24 mouse cellular contexts compared by ENCODE assay signal in the genomic region with DNA sequence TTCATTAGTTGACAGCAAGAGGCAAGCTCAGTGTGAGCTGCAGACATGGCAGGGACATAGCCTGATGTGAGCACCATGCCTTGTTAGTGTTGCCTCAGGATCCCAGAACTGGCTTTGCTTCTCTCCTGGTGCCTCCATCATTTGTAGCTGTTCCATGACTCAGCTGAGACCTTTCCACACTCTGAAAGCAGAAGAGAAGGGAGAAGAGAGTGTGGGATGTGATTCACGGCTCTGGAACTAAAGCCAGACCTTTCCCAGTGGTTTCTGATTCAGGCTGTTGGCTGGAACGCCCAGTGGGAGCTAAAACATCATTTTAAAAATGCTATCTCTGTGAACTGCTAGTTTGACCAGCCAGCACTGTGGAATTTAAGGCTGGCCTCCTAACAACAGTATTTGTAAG. TPM values are rescaled to one million over a fixed set of nuclear protein-coding genes. Genes with fewer than 3 reads are reported as not detected.
DNase-seq lines count a peak whose midpoint lies in the region; ATAC-seq and TF ChIP-seq lines count a peak whose summit lies in the region.
"Had no signal": no experiment of that assay in that cellular context is flagged by ENCODE, and none has a peak within 500 bp of the region (broad histone marks: within the 10 kb centered on the region; RNA-seq: fewer than 3 reads in every experiment).

No protein-coding gene starts in this region.

- no peaks in the 10 kb centered on the region for H3K36me3 ChIP-seq in hindbrain, postnatal 0 days (ENCODE audit: insufficient read depth, low read length)
- H3K36me3 ChIP-seq: embryonic facial prominence, embryonic 13.5 days; hindbrain, embryonic 12.5 days; limb, embryonic 15.5 days; liver, embryonic 15.5 days; midbrain, embryonic 12.5 days; neural tube, embryonic 12.5 days had no signal

- no peak overlapping the region for H3K4me3 ChIP-seq in hindbrain, postnatal 0 days (ENCODE audit: low read length)
- H3K4me3 ChIP-seq: embryonic facial prominence, embryonic 13.5 days; hindbrain, embryonic 12.5 days; limb, embryonic 15.5 days; liver, embryonic 15.5 days; midbrain, embryonic 12.5 days; neural tube, embryonic 12.5 days had no signal

- no peaks in the 10 kb centered on the region for H3K4me1 ChIP-seq in hindbrain, postnatal 0 days (ENCODE audit: insufficient read depth, low read length)
- H3K4me1 ChIP-seq: embryonic facial prominence, embryonic 13.5 days; hindbrain, embryonic 12.5 days; limb, embryonic 15.5 days; liver, embryonic 15.5 days; midbrain, embryonic 12.5 days; neural tube, embryonic 12.5 days had no signal

- no peak overlapping the region for H3K9ac ChIP-seq in hindbrain, postnatal 0 days (replicated peaks; ENCODE audit: low read length)
- H3K9ac ChIP-seq: embryonic facial prominence, embryonic 13.5 days; forebrain, postnatal 0 days; hindbrain, embryonic 12.5 days; limb, embryonic 15.5 days; liver, embryonic 15.5 days; midbrain, embryonic 12.5 days; neural tube, embryonic 12.5 days had no signal

- DNase-seq in adrenal gland, postnatal 36 days: peak; percentile 19 to 50
- DNase-seq in adrenal gland, postnatal 4 days (ENCODE audit: low spot score in 2 of 2): no peak
- peak; percentile 18 to 57 for DNase-seq in heart, adult 18-20 months
- no peak for DNase-seq in heart, postnatal 14 days
- DNase-seq in 3134 (ENCODE audit: extremely low read depth, insufficient read length, low spot score): peak; percentile 58
- DNase-seq in brain, adult 2 months (ENCODE audit: low read depth, low spot score): peak; percentile 87
- no peak for DNase-seq in adipocyte (ENCODE audit: low spot score)
- no peak for DNase-seq in hindbrain, postnatal 0 days (ENCODE audit: low spot score)
- DNase-seq: B cell, adult 2 months; cerebellum, postnatal 10 days; forebrain, postnatal 0 days; kidney, adult 2 months; kidney, postnatal 10 days; right cerebral cortex, postnatal 25 days had no signal

- intact Hi-C loops in heart, postnatal 14 days (cut with DNase I): no loop called here

- H3K27ac ChIP-seq in hindbrain, postnatal 0 days: no peak overlapping the region
- H3K27ac ChIP-seq: embryonic facial prominence, embryonic 13.5 days; hindbrain, embryonic 12.5 days; limb, embryonic 15.5 days; liver, embryonic 15.5 days; midbrain, embryonic 12.5 days; neural tube, embryonic 12.5 days had no signal

- no peak for TF ChIP-seq CTCF in hindbrain, postnatal 0 days (IDR thresholded peaks at IDR 0.05; ENCODE audit: low read depth)

- no peak for ATAC-seq in hindbrain, postnatal 0 days
- ATAC-seq: activated CD4-positive, CD25-positive, alpha-beta regulatory T cell, adult 4 months; forebrain, postnatal 0 days; inflammation-experienced regulatory T-cells, adult 6 months had no signal

- H3K27me3 ChIP-seq in hindbrain, postnatal 0 days (ENCODE audit: insufficient read depth, low read length): no peaks in the 10 kb centered on the region
- H3K27me3 ChIP-seq: embryonic facial prominence, embryonic 13.5 days; hindbrain, embryonic 12.5 days; limb, embryonic 15.5 days; liver, embryonic 15.5 days; midbrain, embryonic 12.5 days; neural tube, embryonic 12.5 days had no signal

- 75% methylated on average over 2 of the region's 2 CpGs for WGBS in hindbrain, postnatal 0 days

- no peaks in the 10 kb centered on the region for H3K9me3 ChIP-seq in hindbrain, postnatal 0 days (ENCODE audit: low read length)
- H3K9me3 ChIP-seq: embryonic facial prominence, embryonic 13.5 days; hindbrain, embryonic 12.5 days; limb, embryonic 15.5 days; liver, embryonic 15.5 days; midbrain, embryonic 12.5 days; neural tube, embryonic 12.5 days had no signal

- no peak overlapping the region for H3K4me2 ChIP-seq in hindbrain, postnatal 0 days (ENCODE audit: low read depth, low read length)
- H3K4me2 ChIP-seq: embryonic facial prominence, embryonic 13.5 days; hindbrain, embryonic 12.5 days; limb, embryonic 15.5 days; liver, embryonic 15.5 days; midbrain, embryonic 12.5 days; neural tube, embryonic 12.5 days had no signal

RNA-seq across cellular contexts. Expression of a gene that starts 11.7 kb away (rescaled TPM):
- total RNA-seq in adrenal gland, postnatal 36 days (2021): 10 to 100 TPM; 32.9 to 35.3 TPM
- total RNA-seq in adrenal gland, postnatal 4 days (2021): 10 to 100 TPM; 44.0 to 46.9 TPM
- 10 to 100 TPM; 19.1 to 19.9 TPM for total RNA-seq in heart, adult 18-20 months (2021)
- 10 to 100 TPM; 19.6 to 21.5 TPM for total RNA-seq in heart, postnatal 14 days (2021)
- 34.9 and 37.2 TPM in 2 replicates for total RNA-seq in hindbrain, postnatal 0 days (2014; rRNA removed)
- 68.2 and 70.5 TPM in 2 replicates for polyA plus RNA-seq in hindbrain, postnatal 0 days (2015; fragmentation: Nextera tagmentation; extraction: Ambion mirVana)

RNA-seq across cellular contexts. Expression of a gene that starts 19.1 kb away (rescaled TPM):
- total RNA-seq in adrenal gland, postnatal 36 days (2021): not detected
- total RNA-seq in adrenal gland, postnatal 4 days (2021): under 1 TPM; 0.37 to 0.53 TPM
- not detected for total RNA-seq in heart, adult 18-20 months (2021)
- total RNA-seq in heart, postnatal 14 days (2021): not detected
- total RNA-seq in hindbrain, postnatal 0 days (2014; rRNA removed): 1.0 and 1.3 TPM in 2 replicates
- 0.53 and 0.62 TPM in 2 replicates for polyA plus RNA-seq in hindbrain, postnatal 0 days (2015; fragmentation: Nextera tagmentation; extraction: Ambion mirVana)
- total RNA-seq: granulocyte monocyte progenitor cell, adult 5-6 weeks; monocyte, adult 5-6 weeks had no signal
- polyA plus RNA-seq: activated CD4-positive, CD25-positive, alpha-beta regulatory T cell, adult 4 months; inflammation-experienced regulatory T-cells, adult 6 months; kidney, adult 2 months; liver, embryonic 15.5 days had no signal

RNA-seq across cellular contexts. Expression of a gene that starts 31.2 kb away (rescaled TPM):
- total RNA-seq in adrenal gland, postnatal 36 days (2021): 1 to 10 TPM; 7.2 to 7.3 TPM
- 10 to 100 TPM; 54.0 to 56.6 TPM for total RNA-seq in adrenal gland, postnatal 4 days (2021)
- total RNA-seq in heart, adult 18-20 months (2021): under 1 TPM; 0.51 to 0.99 TPM
- total RNA-seq in heart, postnatal 14 days (2021): 10 to 100 TPM in 1 of 2 experiments, 1 to 10 TPM in 1; 7.7 to 13.6 TPM
- 54.1 and 69.2 TPM in 2 replicates for total RNA-seq in hindbrain, postnatal 0 days (2014; rRNA removed)
- polyA plus RNA-seq in hindbrain, postnatal 0 days (2015; fragmentation: Nextera tagmentation; extraction: Ambion mirVana): 30.9 and 34.7 TPM in 2 replicates

Comparison
In these comparisons a context has a peak if more than half of its experiments do, and no peak if none do; other contexts are left out.
1. DNase-seq: peak in adrenal gland, postnatal 36 days (2 of 2), heart, adult 18-20 months (2 of 2), 3134 (single experiment) and brain, adult 2 months (single experiment); none in adrenal gland, postnatal 4 days (0 of 2), heart, postnatal 14 days (0 of 2), adipocyte (single experiment) and hindbrain, postnatal 0 days (single experiment).
2. RNA of a gene that starts 31.2 kb away (total RNA-seq): 54.0 to 56.6 TPM in adrenal gland, postnatal 4 days, 54.1 to 69.2 TPM in hindbrain, postnatal 0 days, 7.7 to 13.6 TPM in heart, postnatal 14 days and 7.2 to 7.3 TPM in adrenal gland, postnatal 36 days; 0.51 to 0.99 TPM in heart, adult 18-20 months; every median in the first group is over 4 times any median in the second.